Mouse (Mus musculus) lung, postnatal 0 days (tissue): Measurements from ENCODE around the gene Lmtk3. TPM values are rescaled to one million over a fixed set of nuclear protein-coding genes. Genes with fewer than 3 reads are reported as not detected.

Experiments used
- ATAC-seq: fragments of 200-750 bp; cut with Nextera tagmentation; 2 replicates; pipeline ENCODE4 v1.8.0; 2017; ENCODE audit warnings: moderate library complexity
- DNase-seq: peaks from one replicate; pipeline ENCODE4 v3.0.0-alpha.2; 2016; ENCODE audit warnings: low spot score
- H3K27ac ChIP-seq: fragments of 300-500 bp; sonication (generic); 2 replicates; pipeline ENCODE4 v1.5.1; 2014; ENCODE audit warnings: antibody characterized with exemption, mild to moderate bottlenecking, low read length, mixed read lengths
- H3K27me3 ChIP-seq: fragments of 300-500 bp; sonication (generic); replicated peaks from 2 replicates; pipeline ENCODE4 v1.6.1; 2014; ENCODE audit warnings: low read length, mixed read lengths; ENCODE audit not compliant: insufficient read depth
- H3K36me3 ChIP-seq: fragments of 300-500 bp; sonication (generic); 2 replicates; pipeline ENCODE4 v1.6.1; 2014; ENCODE audit warnings: low read length, mixed read lengths; ENCODE audit not compliant: insufficient read depth
- H3K4me1 ChIP-seq: fragments of 300-500 bp; sonication (generic); 2 replicates; pipeline ENCODE4 v1.6.1; 2014; ENCODE audit warnings: antibody characterized with exemption, low read depth, low read length, mixed read lengths; ENCODE audit not compliant: insufficient read depth
- H3K4me2 ChIP-seq: fragments of 300-500 bp; sonication (generic); replicated peaks from 2 replicates; pipeline ENCODE4 v1.6.1; 2014; ENCODE audit warnings: low read depth, mild to moderate bottlenecking, low read length, moderate library complexity, mixed read lengths
- H3K4me3 ChIP-seq: fragments of 300-500 bp; sonication (generic); 2 replicates; pipeline ENCODE4 v1.5.1; 2014; ENCODE audit warnings: low read depth, low read length
- H3K9ac ChIP-seq: fragments of 300-500 bp; sonication (generic); replicated peaks from 2 replicates; pipeline ENCODE4 v1.6.1; 2014; ENCODE audit warnings: low read depth, mild to moderate bottlenecking
- H3K9me3 ChIP-seq: fragments of 300-500 bp; sonication (generic); 2 replicates; pipeline ENCODE4 v1.6.1; 2016; ENCODE audit warnings: low read length, mixed read lengths
- CTCF ChIP-seq: IDR thresholded peaks from 2 replicates; pipeline ENCODE4 v1.5.1; 2016; ENCODE audit warnings: antibody characterized with exemption, mild to moderate bottlenecking
- EP300 ChIP-seq: IDR thresholded peaks from 2 replicates; pipeline ENCODE4 v1.6.1; 2016; ENCODE audit warnings: antibody characterized with exemption, mild to moderate bottlenecking, control low read depth
- WGBS: fragments of 180-500 bp; shearing (Covaris S2); extraction: QIAGEN DNeasy Blood & Tissue Kit; methylation state at CpG from one replicate; pipeline ENCODE4 v1.1.7; 2014; 5-methylcytosine and 5-hydroxymethylcytosine counted together
- polyA plus RNA-seq: library from polyadenylated mRNA; unstranded; fragments of >200 nt; fragmentation: Nextera tagmentation; extraction: Ambion mirVana; gene quantifications from 2 replicates; pipeline ENCODE4 v1.2.1, GENCODE M21; 2015

The Lmtk3 gene
- polyA plus RNA-seq, 1 experiment from 2014 or later = 0.11 TPM

GRCm38 (mm10) chr7:45794971-45795370, 11.4 kb downstream of the Lmtk3 start:
- DNase-seq (no peak), ATAC-seq (no peak)
- Histone ChIP-seq H3K36me3 (no peaks in the 10 kb centered on the region), H3K4me1 (no peaks in the 10 kb centered on the region), H3K4me2 (no peak overlapping the region), H3K9me3 (no peaks in the 10 kb centered on the region), H3K9ac (no peak overlapping the region), H3K27ac (no peak overlapping the region), H3K27me3 (peaks cover 3% of the 10 kb centered on the region; the same call in 1 of the 2 replicates), H3K4me3 (no peak overlapping the region)
- TF ChIP-seq CTCF = no peak
- no peak for TF ChIP-seq EP300
- 92% methylated on average over 26 of the region's 29 CpGs for WGBS

- no peaks in the 10 kb centered on the region for H3K9me3 ChIP-seq
- H3K4me2 ChIP-seq = no peak overlapping the region
- DNase-seq (no peak), ATAC-seq (no peak)
- peaks cover 3% of the 10 kb centered on the region; the same call in 1 of the 2 replicates for H3K27me3 ChIP-seq
- H3K4me1 ChIP-seq = no peaks in the 10 kb centered on the region
- no peak for TF ChIP-seq EP300
- no peak for TF ChIP-seq CTCF
- H3K4me3 ChIP-seq = no peak overlapping the region
- WGBS = 58% methylated on average over 6 of the region's 6 CpGs
- H3K27ac ChIP-seq = no peak overlapping the region
- no peaks in the 10 kb centered on the region for H3K36me3 ChIP-seq
- H3K9ac ChIP-seq = no peak overlapping the region
These were observed 13.4 kb downstream of the Lmtk3 start for GRCm38 (mm10) chr7:45796950-45797349.

- H3K36me3 ChIP-seq = no peaks in the 10 kb centered on the region
- H3K27ac ChIP-seq = no peak overlapping the region
- no peak for TF ChIP-seq EP300
- no peak for TF ChIP-seq CTCF
- peaks cover 3% of the 10 kb centered on the region; the same call in 1 of the 2 replicates for H3K27me3 ChIP-seq
- 3% methylated on average over 56 of the region's 60 CpGs for WGBS
- ATAC-seq = no peak
- H3K4me2 ChIP-seq = peak overlapping the region; percentile 76
- no peak for DNase-seq
- no peaks in the 10 kb centered on the region for H3K4me1 ChIP-seq
- H3K4me3 ChIP-seq = peak overlapping the region; percentile 34
- no peaks in the 10 kb centered on the region for H3K9me3 ChIP-seq
- no peak overlapping the region for H3K9ac ChIP-seq
These were observed 14.3 kb downstream of the Lmtk3 start for GRCm38 (mm10) chr7:45797661-45798510.

GRCm38 (mm10) chr7:45798511-45798836, 14.9 kb downstream of the Lmtk3 start:
- WGBS = 2% methylated on average over 17 of the region's 19 CpGs
- peak overlapping the region; percentile 34 for H3K4me3 ChIP-seq
- ATAC-seq (0 out of 2 replicates have a peak, but pooled peaks have one; percentile 8), DNase-seq (peak; percentile 62)
- no peak overlapping the region for H3K9ac ChIP-seq
- TF ChIP-seq CTCF (no peak), EP300 (no peak)
- H3K9me3 ChIP-seq = no peaks in the 10 kb centered on the region
- H3K4me1 ChIP-seq = no peaks in the 10 kb centered on the region
- H3K27me3 ChIP-seq = peaks cover 3% of the 10 kb centered on the region; the same call in 1 of the 2 replicates
- H3K4me2 ChIP-seq = peak overlapping the region; percentile 76
- no peaks in the 10 kb centered on the region for H3K36me3 ChIP-seq
- H3K27ac ChIP-seq = no peak overlapping the region

GRCm38 (mm10) chr7:45798931-45799330, 15.4 kb downstream of the Lmtk3 start:
- peak overlapping the region; percentile 34; the same call in 1 of the 2 replicates for H3K4me3 ChIP-seq
- no peaks in the 10 kb centered on the region for H3K36me3 ChIP-seq
- ATAC-seq (no peak), DNase-seq (no peak)
- no peaks in the 10 kb centered on the region for H3K9me3 ChIP-seq
- no peaks in the 10 kb centered on the region for H3K4me1 ChIP-seq
- TF ChIP-seq EP300 = no peak
- no peak for TF ChIP-seq CTCF
- no peak overlapping the region for H3K9ac ChIP-seq
- H3K4me2 ChIP-seq = peak overlapping the region; percentile 76
- H3K27me3 ChIP-seq = peaks cover 3% of the 10 kb centered on the region; the same call in 1 of the 2 replicates
- H3K27ac ChIP-seq = no peak overlapping the region
- WGBS = 40% methylated on average over 7 of the region's 7 CpGs

GRCm38 (mm10) chr7:45800001-45800400, 16.5 kb downstream of the Lmtk3 start:
- Histone ChIP-seq H3K9ac (no peak overlapping the region), H3K4me3 (peak overlapping the region; percentile 29; the same call in 1 of the 2 replicates), H3K4me2 (peak overlapping the region; percentile 63), H3K9me3 (no peaks in the 10 kb centered on the region), H3K27me3 (peaks cover 3% of the 10 kb centered on the region; the same call in 1 of the 2 replicates), H3K36me3 (no peaks in the 10 kb centered on the region), H3K4me1 (no peaks in the 10 kb centered on the region), H3K27ac (no peak overlapping the region)
- WGBS = 31% methylated on average over 7 of the region's 7 CpGs
- DNase-seq = peak; percentile 28
- no peak for ATAC-seq
- TF ChIP-seq CTCF (no peak), EP300 (no peak)
